Mouse (Mus musculus): ENCODE measurements at regions not wholly inside any gene's neighbourhood (a gene's known extent, or its start where the extent isn't known, plus 50 kb on each side); places are given as distances from the start of the nearest gene placed in this dataset.
A peak's percentile ranks its signal among the peaks of the same experiment; 100 is the strongest.

GRCm38 (mm10) chr12:12496593-12497141 is 234.7 kb downstream of the Fam49a start:
- peak; percentile 53 for DNase-seq (ENCODE audit: low read depth)
- TF ChIP-seq POLR2A (IDR thresholded peaks at IDR 0.05; ENCODE audit: borderline replicate concordance, extremely low read depth, insufficient read depth, insufficient read length, poor library complexity, severe bottlenecking), result no peak
- no peak for TF ChIP-seq CTCF (IDR thresholded peaks at IDR 0.05; ENCODE audit: borderline replicate concordance, extremely low read depth, insufficient read depth, insufficient read length)

- DNase-seq (ENCODE audit: low read depth), result no peak
- TF ChIP-seq POLR2A (IDR thresholded peaks at IDR 0.05; ENCODE audit: borderline replicate concordance, extremely low read depth, insufficient read depth, insufficient read length, poor library complexity, severe bottlenecking) (no peak), CTCF (IDR thresholded peaks at IDR 0.05; ENCODE audit: borderline replicate concordance, extremely low read depth, insufficient read depth, insufficient read length) (no peak)
Observed at GRCm38 (mm10) chr12:12490173-12490572, 228.2 kb downstream of the Fam49a start.

- no peak for DNase-seq (ENCODE audit: low read depth)
- TF ChIP-seq CTCF (IDR thresholded peaks at IDR 0.05; ENCODE audit: borderline replicate concordance, extremely low read depth, insufficient read depth, insufficient read length) (no peak), POLR2A (IDR thresholded peaks at IDR 0.05; ENCODE audit: borderline replicate concordance, extremely low read depth, insufficient read depth, insufficient read length, poor library complexity, severe bottlenecking) (no peak)
Observed at GRCm38 (mm10) chr12:12488090-12488489, 226.2 kb downstream of the Fam49a start.

DNA sequence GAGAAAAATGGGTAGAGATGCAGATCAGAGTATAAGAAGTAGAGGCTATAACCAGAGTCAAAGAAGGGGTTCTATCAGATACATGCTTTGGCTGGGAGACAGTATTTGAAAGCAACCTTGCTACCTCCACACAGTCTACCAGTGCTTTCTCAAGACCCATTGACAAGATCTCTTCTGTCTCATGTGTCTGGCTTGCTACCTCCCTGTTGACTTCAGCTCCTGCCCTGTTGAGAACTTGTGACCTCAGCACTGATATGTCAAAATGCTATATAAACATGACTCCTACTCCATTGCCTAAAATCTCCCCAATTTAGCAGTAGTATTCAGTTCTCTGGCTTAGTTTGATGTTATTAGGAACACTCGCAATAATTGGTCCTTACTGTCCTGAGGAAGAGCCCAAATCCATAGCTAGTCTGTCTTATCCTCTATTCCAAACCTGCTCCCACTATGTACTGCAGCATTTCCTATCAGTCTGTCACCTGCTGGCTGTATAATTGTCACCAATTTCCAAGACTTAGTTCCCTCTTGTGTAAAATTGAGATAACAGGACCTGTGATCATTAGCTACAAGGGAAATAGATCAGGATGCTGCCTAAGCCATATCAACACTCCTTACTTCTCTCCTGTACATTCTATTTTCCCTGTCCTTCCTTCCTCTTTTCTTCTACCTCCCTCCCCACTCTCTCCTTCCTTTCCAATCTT is 224.9 kb downstream of the Fam49a start:
- no peak for DNase-seq (ENCODE audit: low read depth)
- TF ChIP-seq CTCF (IDR thresholded peaks at IDR 0.05; ENCODE audit: borderline replicate concordance, extremely low read depth, insufficient read depth, insufficient read length), result no peak
- no peak for TF ChIP-seq POLR2A (IDR thresholded peaks at IDR 0.05; ENCODE audit: borderline replicate concordance, extremely low read depth, insufficient read depth, insufficient read length, poor library complexity, severe bottlenecking)

GRCm38 (mm10) chr12:12484921-12485680 is 223.2 kb downstream of the Fam49a start:
- TF ChIP-seq CTCF (IDR thresholded peaks at IDR 0.05; ENCODE audit: borderline replicate concordance, extremely low read depth, insufficient read depth, insufficient read length) (no peak), POLR2A (IDR thresholded peaks at IDR 0.05; ENCODE audit: borderline replicate concordance, extremely low read depth, insufficient read depth, insufficient read length, poor library complexity, severe bottlenecking) (no peak)
- DNase-seq (ENCODE audit: low read depth), result peak; percentile 25

DNA sequence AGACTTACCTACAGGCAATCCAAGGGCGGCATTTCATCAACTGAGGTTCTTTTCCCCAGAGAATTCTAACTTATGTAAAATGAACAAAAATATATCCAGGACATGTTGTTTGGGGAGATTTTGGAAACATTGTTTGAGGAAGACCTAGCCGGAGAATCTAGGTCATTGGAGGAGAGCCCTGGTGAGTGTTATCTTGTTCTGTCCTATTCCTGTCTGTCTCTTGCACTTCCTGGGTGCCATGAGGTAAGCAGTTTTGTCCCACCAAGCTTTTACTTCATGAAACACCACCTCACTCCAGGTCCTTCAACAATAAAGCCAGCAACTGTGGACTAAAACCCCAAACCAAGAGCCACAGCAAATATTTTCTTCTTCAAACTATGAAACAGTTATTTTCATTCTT is 218.5 kb downstream of the Fam49a start:
- no peak for TF ChIP-seq POLR2A (IDR thresholded peaks at IDR 0.05; ENCODE audit: borderline replicate concordance, extremely low read depth, insufficient read depth, insufficient read length, poor library complexity, severe bottlenecking)
- no peak for TF ChIP-seq CTCF (IDR thresholded peaks at IDR 0.05; ENCODE audit: borderline replicate concordance, extremely low read depth, insufficient read depth, insufficient read length)
- no peak for DNase-seq (ENCODE audit: low read depth)

GRCm38 (mm10) chr12:12452086-12452485 is 190.1 kb downstream of the Fam49a start:
- no peak for DNase-seq (ENCODE audit: low read depth)
- TF ChIP-seq POLR2A (IDR thresholded peaks at IDR 0.05; ENCODE audit: borderline replicate concordance, extremely low read depth, insufficient read depth, insufficient read length, poor library complexity, severe bottlenecking) (no peak), CTCF (IDR thresholded peaks at IDR 0.05; ENCODE audit: borderline replicate concordance, extremely low read depth, insufficient read depth, insufficient read length) (no peak)

- no peak for TF ChIP-seq POLR2A (IDR thresholded peaks at IDR 0.05; ENCODE audit: borderline replicate concordance, extremely low read depth, insufficient read depth, insufficient read length, poor library complexity, severe bottlenecking)
- TF ChIP-seq CTCF (IDR thresholded peaks at IDR 0.05; ENCODE audit: borderline replicate concordance, extremely low read depth, insufficient read depth, insufficient read length), result no peak
- peak; percentile 81 for DNase-seq (ENCODE audit: low read depth)
Observed at GRCm38 (mm10) chr12:12446768-12447167, 184.8 kb downstream of the Fam49a start.

DNA sequence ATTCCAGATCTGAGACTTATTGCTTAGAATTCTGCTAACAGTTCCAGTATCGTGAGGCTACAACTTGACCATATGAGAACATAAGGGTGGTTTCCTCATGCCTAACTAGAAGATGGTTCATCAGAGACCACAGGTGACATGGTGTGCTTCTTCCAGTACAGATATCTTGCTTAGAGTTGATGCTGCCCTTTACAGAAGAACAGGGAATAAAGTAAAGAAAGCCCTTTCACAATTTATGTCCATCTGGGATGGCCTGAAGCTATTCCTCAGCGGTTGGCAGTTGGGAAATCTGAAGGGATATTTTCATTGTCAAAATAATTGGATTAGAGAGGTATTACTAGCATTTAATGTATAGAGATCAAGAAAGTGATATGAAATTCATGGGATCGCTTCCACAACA is 184.3 kb downstream of the Fam49a start:
- no peak for DNase-seq (ENCODE audit: low read depth)
- TF ChIP-seq POLR2A (IDR thresholded peaks at IDR 0.05; ENCODE audit: borderline replicate concordance, extremely low read depth, insufficient read depth, insufficient read length, poor library complexity, severe bottlenecking), result no peak
- TF ChIP-seq CTCF (IDR thresholded peaks at IDR 0.05; ENCODE audit: borderline replicate concordance, extremely low read depth, insufficient read depth, insufficient read length), result no peak

- no peak for TF ChIP-seq POLR2A (IDR thresholded peaks at IDR 0.05; ENCODE audit: borderline replicate concordance, extremely low read depth, insufficient read depth, insufficient read length, poor library complexity, severe bottlenecking)
- TF ChIP-seq CTCF (IDR thresholded peaks at IDR 0.05; ENCODE audit: borderline replicate concordance, extremely low read depth, insufficient read depth, insufficient read length), result no peak
- no peak for DNase-seq (ENCODE audit: low read depth)
Observed at GRCm38 (mm10) chr12:12442872-12443271, 180.9 kb downstream of the Fam49a start.

DNA sequence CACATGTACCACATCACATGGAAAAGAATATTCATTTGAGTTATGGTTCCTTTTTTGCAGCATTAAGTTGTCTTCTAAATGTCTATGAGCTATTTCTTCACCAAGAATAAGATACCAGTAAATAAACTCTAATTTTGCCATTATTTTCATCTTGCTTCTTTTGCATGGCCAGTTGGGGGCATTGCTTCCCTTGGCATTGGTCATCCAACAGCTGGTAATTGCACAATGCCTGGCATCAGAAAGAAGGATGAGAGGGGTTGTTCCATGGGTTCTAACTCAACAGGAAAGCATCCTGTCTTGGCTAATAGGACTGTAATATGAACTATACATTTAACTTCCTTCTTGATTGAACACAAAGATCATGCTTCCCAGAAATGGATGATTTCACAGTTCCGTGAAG is 174.4 kb downstream of the Fam49a start:
- no peak for TF ChIP-seq POLR2A (IDR thresholded peaks at IDR 0.05; ENCODE audit: borderline replicate concordance, extremely low read depth, insufficient read depth, insufficient read length, poor library complexity, severe bottlenecking)
- no peak; the same call in 1 of the 2 replicates for TF ChIP-seq CTCF (IDR thresholded peaks at IDR 0.05; ENCODE audit: borderline replicate concordance, extremely low read depth, insufficient read depth, insufficient read length)

More for the DNA sequence above, 174.4 kb downstream of the Fam49a start:
- DNase-seq (ENCODE audit: low read depth), result peak; percentile 37

Data from brain, embryonic 14.5 days (tissue).